In the genomic region with DNA sequence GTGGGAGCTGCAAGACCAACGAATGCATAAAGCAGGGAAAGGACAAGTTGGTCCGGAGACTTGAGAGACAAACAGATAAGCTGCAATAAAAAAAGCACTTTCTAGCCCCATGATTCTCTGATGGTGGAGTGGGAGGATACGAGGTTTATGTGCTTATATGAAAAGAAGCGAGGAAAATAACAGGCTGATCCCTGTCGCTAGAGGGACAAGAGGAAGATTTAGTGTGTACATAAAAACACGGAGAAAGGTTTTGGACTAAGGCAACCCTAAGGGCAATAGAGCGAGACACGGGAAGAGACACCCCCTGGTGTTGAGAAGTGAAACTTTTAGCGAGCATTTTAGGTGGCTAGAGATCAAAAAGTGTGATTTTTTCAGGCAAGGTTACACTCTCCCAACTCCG, we compare ENCODE assay signal across 8 mouse cellular contexts. TPM values are rescaled to one million over a fixed set of nuclear protein-coding genes. Genes with fewer than 3 reads are reported as not detected.
A peak's percentile ranks its signal among the peaks of the same experiment; 100 is the strongest.
DNase-seq lines count a peak whose midpoint lies in the region; ATAC-seq and TF ChIP-seq lines count a peak whose summit lies in the region.

No protein-coding gene starts in this region.

- no peaks in the 10 kb centered on the region for H3K27me3 ChIP-seq in Patski
- H3K27me3 ChIP-seq in forebrain, embryonic 12.5 days, result peaks cover 11% of the 10 kb centered on the region; the same call in 1 of the 2 replicates
- no peaks in the 10 kb centered on the region for H3K27me3 ChIP-seq in stomach, embryonic 15.5 days (replicated peaks)

- peaks cover 52% of the 10 kb centered on the region for H3K4me1 ChIP-seq in forebrain, embryonic 12.5 days
- H3K4me1 ChIP-seq in stomach, embryonic 15.5 days, result peaks cover 30% of the 10 kb centered on the region

- POLR2A ChIA-PET in Patski (lab: Charles Lee), result interaction anchor here (0.7 to 2.6 kb wide), 5 partner anchors 11 to 45 kb away, joined by 3 to 9 read pairs (median 8); partner anchors contain the start of gene Haus4

- CTCF ChIA-PET in Patski (lab: Charles Lee), result interaction anchor here (0.6 to 3.7 kb wide), 7 partner anchors 9 to 66 kb away, joined by 3 to 16 read pairs (median 4); partner anchors contain the start of gene Haus4

- peak overlapping the region; percentile 95 for H3K9ac ChIP-seq in forebrain, embryonic 12.5 days
- peak overlapping the region; percentile 0; the same call in 1 of the 2 replicates for H3K9ac ChIP-seq in stomach, embryonic 15.5 days

- peak; percentile 14 for ATAC-seq in Patski
- ATAC-seq in forebrain, embryonic 12.5 days (ENCODE audit: low FRiP score), result peak; percentile 21; the same call in 1 of the 2 replicates
- no peak for ATAC-seq in stomach, embryonic 15.5 days (ENCODE audit: insufficient read depth, low FRiP score, low read depth)

- peak; percentile 51 for DNase-seq in gastrocnemius, adult 18-20 months (ENCODE audit: low spot score)
- no peak for DNase-seq in gastrocnemius, postnatal 10 days
- DNase-seq in Patski (ENCODE audit: low read depth, low spot score), result no peak
- DNase-seq in kidney, adult 9 months, result peak; percentile 69
- peak; percentile 59 for DNase-seq in lung, postnatal 25 days (ENCODE audit: low spot score)
- DNase-seq in layer of hippocampus, adult 11-12 months (ENCODE audit: low spot score), result no peak

- H3K9me3 ChIP-seq in forebrain, embryonic 12.5 days, result no peaks in the 10 kb centered on the region
- H3K9me3 ChIP-seq in stomach, embryonic 15.5 days, result no peaks in the 10 kb centered on the region

- TF ChIP-seq CTCF in Patski (IDR thresholded peaks at IDR 0.05), result no peak

- peaks cover 3% of the 10 kb centered on the region; the same call in 1 of the 2 replicates for H3K36me3 ChIP-seq in forebrain, embryonic 12.5 days (replicated peaks)
- H3K36me3 ChIP-seq in stomach, embryonic 15.5 days, result no peaks in the 10 kb centered on the region

- peak overlapping the region; percentile 82 for H3K4me3 ChIP-seq in forebrain, embryonic 12.5 days (replicated peaks)
- H3K4me3 ChIP-seq in stomach, embryonic 15.5 days (replicated peaks), result peak overlapping the region; percentile 74

- H3K4me2 ChIP-seq in forebrain, embryonic 12.5 days, result peak overlapping the region; percentile 82
- peak overlapping the region; percentile 85 for H3K4me2 ChIP-seq in stomach, embryonic 15.5 days

- H3K27ac ChIP-seq in forebrain, embryonic 12.5 days, result peak overlapping the region; percentile 86
- H3K27ac ChIP-seq in stomach, embryonic 15.5 days, result peak overlapping the region; percentile 94

- in situ Hi-C loops in Patski (cut with MboI; ENCODE audit: low pct_unique_long_range_greater_than_20kb), result loop anchor here (10.0 kb wide), 1 partner anchor 353 kb away; no protein-coding TSS in a partner anchor

- WGBS in forebrain, embryonic 12.5 days, result 2% methylated on average over 10 of the region's 10 CpGs
- 0% methylated on average over 10 of the region's 10 CpGs for WGBS in stomach, embryonic 15.5 days

RNA-seq across cellular contexts. Expression of gene Ajuba, which starts 0.7 kb away (rescaled TPM):
- total RNA-seq in gastrocnemius, adult 18-20 months (2021), result 1 to 10 TPM in 1 of 2 experiments, under 1 TPM in 1; 0.91 to 1.6 TPM
- 1 to 10 TPM; 7.5 to 9.9 TPM for total RNA-seq in gastrocnemius, postnatal 10 days (2021)
- 91.9 TPM for polyA plus RNA-seq in Patski (2021)
- polyA plus RNA-seq in forebrain, embryonic 12.5 days (2016; fragmentation: Nextera tagmentation; extraction: Ambion mirVana), result 37.5 and 47.3 TPM in 2 replicates
- 30.8 and 32.0 TPM in 2 replicates for polyA plus RNA-seq in stomach, embryonic 15.5 days (2015; fragmentation: Nextera tagmentation; extraction: Ambion mirVana)

RNA-seq across cellular contexts. Expression of gene Haus4, which starts 23.6 kb away (rescaled TPM):
- total RNA-seq in gastrocnemius, adult 18-20 months (2021), result 1 to 10 TPM; 2.5 to 3.0 TPM
- 10 to 100 TPM in 1 of 2 experiments, 1 to 10 TPM in 1; 9.2 to 10.7 TPM for total RNA-seq in gastrocnemius, postnatal 10 days (2021)
- polyA plus RNA-seq in Patski (2021), result 23.3 TPM
- 43.5 and 47.5 TPM in 2 replicates for polyA plus RNA-seq in forebrain, embryonic 12.5 days (2016; fragmentation: Nextera tagmentation; extraction: Ambion mirVana)
- 48.3 and 49.3 TPM in 2 replicates for polyA plus RNA-seq in stomach, embryonic 15.5 days (2015; fragmentation: Nextera tagmentation; extraction: Ambion mirVana)

RNA-seq across cellular contexts. Expression of gene 4931414P19Rik, which starts 27.7 kb away (rescaled TPM):
- total RNA-seq in gastrocnemius, adult 18-20 months (2021), result 1 to 10 TPM; 2.6 to 3.9 TPM
- 1 to 10 TPM; 3.1 to 5.1 TPM for total RNA-seq in gastrocnemius, postnatal 10 days (2021)
- 12.2 TPM for polyA plus RNA-seq in Patski (2021)
- 9.0 and 9.2 TPM in 2 replicates for polyA plus RNA-seq in forebrain, embryonic 12.5 days (2016; fragmentation: Nextera tagmentation; extraction: Ambion mirVana)
- 6.7 and 8.3 TPM in 2 replicates for polyA plus RNA-seq in stomach, embryonic 15.5 days (2015; fragmentation: Nextera tagmentation; extraction: Ambion mirVana)

RNA-seq across cellular contexts. Expression of gene Psmb5, which starts 39.8 kb away (rescaled TPM):
- 100 to 1,000 TPM; 162 to 169 TPM for total RNA-seq in gastrocnemius, adult 18-20 months (2021)
- total RNA-seq in gastrocnemius, postnatal 10 days (2021), result 100 to 1,000 TPM; 183 to 207 TPM
- polyA plus RNA-seq in Patski (2021), result 335 TPM
- polyA plus RNA-seq in forebrain, embryonic 12.5 days (2016; fragmentation: Nextera tagmentation; extraction: Ambion mirVana), result 395 and 399 TPM in 2 replicates
- polyA plus RNA-seq in stomach, embryonic 15.5 days (2015; fragmentation: Nextera tagmentation; extraction: Ambion mirVana), result 370 and 382 TPM in 2 replicates

RNA-seq across cellular contexts. Expression of gene Psmb11, which starts 43.2 kb away (rescaled TPM):
- not detected for total RNA-seq in gastrocnemius, adult 18-20 months (2021)
- not detected for total RNA-seq in gastrocnemius, postnatal 10 days (2021)
- 0.01 TPM for polyA plus RNA-seq in Patski (2021)
- polyA plus RNA-seq in forebrain, embryonic 12.5 days (2016; fragmentation: Nextera tagmentation; extraction: Ambion mirVana), result 0.04 TPM in 1 of 2 replicates, not detected in the other
- polyA plus RNA-seq in stomach, embryonic 15.5 days (2015; fragmentation: Nextera tagmentation; extraction: Ambion mirVana), result 0.03 TPM in 2 replicates

Comparison
In these comparisons a context has a peak if more than half of its experiments do, and no peak if none do; other contexts are left out.
1. DNase-seq: peak in gastrocnemius, adult 18-20 months (single experiment), kidney, adult 9 months (single experiment) and lung, postnatal 25 days (single experiment); none in gastrocnemius, postnatal 10 days (single experiment), Patski (single experiment) and layer of hippocampus, adult 11-12 months (single experiment).